Mouse (Mus musculus): ENCODE results near the gene Dvl1. TPM values are rescaled to one million over a fixed set of nuclear protein-coding genes. Genes with fewer than 3 reads are reported as not detected.

Dvl1 gene
- total and polyA plus RNA-seq, 3 experiments: 23.9 to 55.1 (median 25.8) TPM

DNA sequence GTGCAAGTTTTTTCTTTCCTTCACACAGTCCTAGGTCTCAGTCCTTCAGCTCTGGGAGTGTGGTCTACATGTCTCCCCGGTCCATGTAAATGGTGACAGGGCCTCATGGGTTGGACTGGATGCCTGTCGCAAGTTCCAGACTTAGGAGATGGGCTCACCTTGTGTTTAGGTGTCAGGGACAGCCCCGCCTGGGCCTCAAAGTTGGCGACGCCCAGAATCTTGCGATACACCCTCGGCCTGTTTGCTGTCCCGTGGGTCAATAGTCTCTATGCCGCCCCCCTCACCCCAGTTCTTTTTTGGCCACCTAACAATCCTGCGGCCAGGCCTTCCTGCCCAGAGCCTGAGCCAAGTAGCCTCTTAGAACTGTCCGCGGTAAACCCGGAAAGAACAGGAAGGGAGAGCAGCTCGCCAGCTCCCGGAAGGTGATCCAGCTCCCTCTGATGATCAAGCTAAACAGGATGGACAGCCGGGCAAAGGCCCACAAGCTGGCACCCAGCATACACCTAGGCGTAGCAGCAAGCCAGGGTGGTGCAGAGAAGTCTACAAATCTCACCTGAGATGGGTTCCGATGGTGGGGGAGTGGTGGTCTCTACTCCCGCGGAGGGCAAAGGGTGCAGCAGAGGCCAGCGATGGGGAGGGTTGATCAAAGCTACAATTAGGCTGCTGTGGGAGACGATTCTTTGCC lies 21.6 kb downstream of the Dvl1 start:
- dilution Hi-C loops (cut with MboI; ENCODE audit: extremely low pct_ligation_motif_present, extremely low pct_unique_long_range_greater_than_20kb, low sequenced_read_pairs): no loop called here
- 0 out of 2 replicates have a peak overlapping the region, but pooled peaks have one; percentile 5 for H3K27ac ChIP-seq (ENCODE audit: insufficient read depth, low read depth)

DNA sequence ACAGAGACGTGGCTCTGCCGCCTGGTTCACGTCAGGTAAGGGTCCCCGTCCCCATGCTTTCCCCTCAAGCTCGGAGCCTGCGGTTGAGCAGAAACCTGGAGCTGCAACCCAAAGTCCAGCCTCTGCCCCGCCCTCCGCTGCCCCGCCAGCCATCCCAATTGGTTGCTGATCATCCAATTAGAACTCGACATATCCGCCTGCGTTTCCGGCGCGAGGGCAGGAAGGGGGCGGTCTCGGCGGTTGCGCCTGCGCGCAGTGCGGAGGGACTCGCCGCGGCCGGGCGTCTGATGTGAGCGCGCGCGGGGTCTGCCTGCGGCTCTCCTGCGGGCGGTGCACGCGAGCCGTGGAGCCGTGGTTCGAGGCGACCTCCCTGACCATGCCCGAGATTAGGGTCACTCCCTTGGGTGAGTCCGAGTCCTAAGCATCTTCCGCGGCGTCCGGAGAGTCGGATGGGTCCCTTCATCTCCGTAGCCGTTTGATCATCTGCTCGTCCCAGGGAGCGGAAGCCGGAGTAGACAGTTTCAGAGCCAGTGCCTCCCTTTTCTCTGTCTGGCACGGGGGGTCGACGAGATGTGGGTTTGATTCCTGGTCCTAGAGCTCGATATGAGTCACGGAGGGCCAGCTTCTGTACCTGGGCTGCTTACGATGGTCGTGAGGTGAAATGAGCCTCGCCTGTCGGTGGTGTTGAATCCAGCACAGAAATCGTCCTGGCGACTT lies 22.3 kb downstream of the Dvl1 start, which contains the start of the genes Cptp and Ints11:
Cptp (minus strand) TSS at position 124 of the 717 bp plus-strand sequence.
Ints11 (plus strand) TSS at position 230 of the 717 bp plus-strand sequence.
- Histone ChIP-seq H3K4me1 (ENCODE audit: control insufficient read depth in 1 of 2, insufficient read depth in 2 of 2) (peaks cover 26 to 36% of the 10 kb centered on the region in 2 experiments), H3K4me3 (replicated peaks in 1 of 3; ENCODE audit: low read depth in 2 of 3, low read length in 2 of 3, poor library complexity in 1 of 3) (peak within 1 kb of the TSS; percentile 85 to 93 (median 88)), H3K9me3 (replicated peaks; ENCODE audit: low read length) (no peaks in the 10 kb centered on the region), H3K27ac (ENCODE audit: insufficient read depth, low read depth) (peak within 1 kb of the TSS; percentile 5; the same call in 1 of the 2 replicates), H3K36me3 (replicated peaks in 1 of 2; ENCODE audit: control insufficient read depth in 1 of 2, insufficient read depth in 1 of 2, low read length in 1 of 2) (peaks cover 55 to 64% of the 10 kb centered on the region in 2 experiments), H3K27me3 (replicated peaks) (no peaks in the 10 kb centered on the region), H3K4me2 (ENCODE audit: insufficient read depth, low read depth, poor library complexity, severe bottlenecking) (peak within 1 kb of the TSS; percentile 94), H3K9ac (ENCODE audit: insufficient read depth, low read depth) (peak within 1 kb of the TSS; percentile 84), H3K79me2 (replicated peaks; ENCODE audit: control insufficient read depth, extremely low read depth, insufficient read depth, poor library complexity, severe bottlenecking) (peaks cover 31% of the 10 kb centered on the region)
- DNase-seq (ENCODE audit: extremely low read depth): peak; percentile 94
- in situ Hi-C loops (cut with MboI; ENCODE audit: low pct_ligation_motif_present, low pct_unique_long_range_greater_than_20kb, low sequenced_read_pairs) (no loop called here), dilution Hi-C loops (cut with MboI; ENCODE audit: extremely low pct_ligation_motif_present, extremely low pct_unique_long_range_greater_than_20kb, low sequenced_read_pairs) (no loop called here)
- TF ChIP-seq JUND (conservative IDR thresholded peaks at IDR 0.05; ENCODE audit: low read depth, low read length): no peak
- TF ChIP-seq RCOR1 (conservative IDR thresholded peaks at IDR 0.05; ENCODE audit: low read depth, low read length): no peak
- peak; percentile 18 for TF ChIP-seq SMC3 (IDR thresholded peaks at IDR 0.05; ENCODE audit: low read depth, low read length)
- TF ChIP-seq TCF12 (IDR thresholded peaks at IDR 0.05; ENCODE audit: low read depth, low read length): peak; percentile 86
- no peak for TF ChIP-seq GABPA (IDR thresholded peaks at IDR 0.05; ENCODE audit: insufficient replicate concordance, low read depth, low read length)
- TF ChIP-seq SIN3A (IDR thresholded peaks at IDR 0.05; ENCODE audit: low read length): peak; percentile 84
- peak; percentile 34; the same call in 1 of the 2 replicates for TF ChIP-seq BHLHE40 (IDR thresholded peaks at IDR 0.05; ENCODE audit: low read depth, low read length)
- TF ChIP-seq CHD1 (IDR thresholded peaks at IDR 0.05; ENCODE audit: low read depth, low read length): no peak
- peak; percentile 90 for TF ChIP-seq POLR2A (IDR thresholded peaks at IDR 0.05; ENCODE audit: low read depth, low read length)
- TF ChIP-seq MYC (IDR thresholded peaks at IDR 0.05; ENCODE audit: low read depth, low read length): peak; percentile 67; the same call in 1 of the 2 replicates
- TF ChIP-seq NRF1 (IDR thresholded peaks at IDR 0.05; ENCODE audit: low read depth, low read length): peak; percentile 94
- no peak for TF ChIP-seq MAZ (IDR thresholded peaks at IDR 0.05; ENCODE audit: low read depth, low read length)
- no peak for TF ChIP-seq ZC3H11A (IDR thresholded peaks at IDR 0.05; ENCODE audit: low read depth, low read length)
- peak; percentile 95 for TF ChIP-seq NELFE (IDR thresholded peaks at IDR 0.05; ENCODE audit: low read depth, low read length)
- peak; percentile 80 for TF ChIP-seq HCFC1 (IDR thresholded peaks at IDR 0.05; ENCODE audit: low read depth, low read length)
- peak; percentile 83 for TF ChIP-seq POLR2AphosphoS2 (IDR thresholded peaks at IDR 0.05; ENCODE audit: low read depth, low read length)
- no peak for TF ChIP-seq E2F4 (IDR thresholded peaks at IDR 0.05; ENCODE audit: insufficient replicate concordance, low read depth, low read length)
- TF ChIP-seq ZKSCAN1 (IDR thresholded peaks at IDR 0.05; ENCODE audit: borderline replicate concordance, low read depth, low read length): no peak
- no peak for TF ChIP-seq MEF2A (IDR thresholded peaks at IDR 0.05; ENCODE audit: borderline replicate concordance, low read depth, low read length)
- TF ChIP-seq USF2 (conservative IDR thresholded peaks at IDR 0.05; ENCODE audit: low read depth, low read length): no peak
- peak in 1 of 2 experiments; percentile 36; a peak in 2 of 4 replicates for TF ChIP-seq CTCF (conservative IDR thresholded peaks at IDR 0.05 in 1 of 2, IDR thresholded peaks at IDR 0.05 in 1 of 2; ENCODE audit: low read depth in 2 of 2, low read length in 2 of 2)
- TF ChIP-seq UBTF (IDR thresholded peaks at IDR 0.05; ENCODE audit: low read depth, low read length): no peak
- peak; percentile 71; the same call in 1 of the 2 replicates for TF ChIP-seq KAT2A (IDR thresholded peaks at IDR 0.05; ENCODE audit: insufficient replicate concordance, low read length)
- no peak for TF ChIP-seq ZNF384 (IDR thresholded peaks at IDR 0.05; ENCODE audit: low read depth, low read length)

More for the DNA sequence above, 21.6 kb downstream of the Dvl1 start:
- Histone ChIP-seq H3K9ac (ENCODE audit: insufficient read depth, low read depth) (peak overlapping the region; percentile 84), H3K4me1 (ENCODE audit: control insufficient read depth in 1 of 2, insufficient read depth in 2 of 2) (peaks cover 26 to 43% of the 10 kb centered on the region in 2 experiments), H3K4me3 (replicated peaks in 1 of 3; ENCODE audit: low read depth in 2 of 3, low read length in 2 of 3, poor library complexity in 1 of 3) (peak overlapping the region; percentile 85 to 93 (median 88)), H3K79me2 (replicated peaks; ENCODE audit: control insufficient read depth, extremely low read depth, insufficient read depth, poor library complexity, severe bottlenecking) (peaks cover 31% of the 10 kb centered on the region), H3K27me3 (replicated peaks) (no peaks in the 10 kb centered on the region), H3K4me2 (ENCODE audit: insufficient read depth, low read depth, poor library complexity, severe bottlenecking) (peak overlapping the region; percentile 94), H3K36me3 (replicated peaks in 1 of 2; ENCODE audit: control insufficient read depth in 1 of 2, insufficient read depth in 1 of 2, low read length in 1 of 2) (peaks cover 50 to 65% of the 10 kb centered on the region in 2 experiments), H3K9me3 (replicated peaks; ENCODE audit: low read length) (no peaks in the 10 kb centered on the region)
- in situ Hi-C loops (cut with MboI; ENCODE audit: low pct_ligation_motif_present, low pct_unique_long_range_greater_than_20kb, low sequenced_read_pairs): no loop called here
- TF ChIP-seq ETS1 (conservative IDR thresholded peaks at IDR 0.05; ENCODE audit: low read depth, low read length): no peak
- no peak for TF ChIP-seq CTCF (conservative IDR thresholded peaks at IDR 0.05 in 1 of 2, IDR thresholded peaks at IDR 0.05 in 1 of 2; ENCODE audit: low read depth in 2 of 2, low read length in 2 of 2)
- TF ChIP-seq ELF1 (IDR thresholded peaks at IDR 0.05; ENCODE audit: low read depth, low read length): no peak; the same call in 1 of the 2 replicates
- no peak for TF ChIP-seq PAX5 (IDR thresholded peaks at IDR 0.05; ENCODE audit: low read length)
- no peak for TF ChIP-seq BHLHE40 (IDR thresholded peaks at IDR 0.05; ENCODE audit: low read depth, low read length)
- TF ChIP-seq MXI1 (IDR thresholded peaks at IDR 0.05; ENCODE audit: low read depth, low read length): no peak
- TF ChIP-seq MAFK (IDR thresholded peaks at IDR 0.05; ENCODE audit: insufficient replicate concordance, low read length): no peak
- no peak for TF ChIP-seq POLR2A (IDR thresholded peaks at IDR 0.05; ENCODE audit: low read depth, low read length)
- TF ChIP-seq MEF2A (IDR thresholded peaks at IDR 0.05; ENCODE audit: borderline replicate concordance, low read depth, low read length): no peak
- TF ChIP-seq SIN3A (IDR thresholded peaks at IDR 0.05; ENCODE audit: low read length): no peak
- no peak for TF ChIP-seq RAD21 (IDR thresholded peaks at IDR 0.05; ENCODE audit: low read depth, low read length)
- TF ChIP-seq SMC3 (IDR thresholded peaks at IDR 0.05; ENCODE audit: low read depth, low read length): no peak
- no peak for TF ChIP-seq NELFE (IDR thresholded peaks at IDR 0.05; ENCODE audit: low read depth, low read length)
- no peak for TF ChIP-seq POLR2AphosphoS2 (IDR thresholded peaks at IDR 0.05; ENCODE audit: low read depth, low read length)
- TF ChIP-seq E2F4 (IDR thresholded peaks at IDR 0.05; ENCODE audit: insufficient replicate concordance, low read depth, low read length): no peak
- no peak for DNase-seq (ENCODE audit: extremely low read depth)

Measured in CH12.LX (cell line).